Comparison of ENCODE assay signal across 8 mouse cellular contexts in the genomic region with DNA sequence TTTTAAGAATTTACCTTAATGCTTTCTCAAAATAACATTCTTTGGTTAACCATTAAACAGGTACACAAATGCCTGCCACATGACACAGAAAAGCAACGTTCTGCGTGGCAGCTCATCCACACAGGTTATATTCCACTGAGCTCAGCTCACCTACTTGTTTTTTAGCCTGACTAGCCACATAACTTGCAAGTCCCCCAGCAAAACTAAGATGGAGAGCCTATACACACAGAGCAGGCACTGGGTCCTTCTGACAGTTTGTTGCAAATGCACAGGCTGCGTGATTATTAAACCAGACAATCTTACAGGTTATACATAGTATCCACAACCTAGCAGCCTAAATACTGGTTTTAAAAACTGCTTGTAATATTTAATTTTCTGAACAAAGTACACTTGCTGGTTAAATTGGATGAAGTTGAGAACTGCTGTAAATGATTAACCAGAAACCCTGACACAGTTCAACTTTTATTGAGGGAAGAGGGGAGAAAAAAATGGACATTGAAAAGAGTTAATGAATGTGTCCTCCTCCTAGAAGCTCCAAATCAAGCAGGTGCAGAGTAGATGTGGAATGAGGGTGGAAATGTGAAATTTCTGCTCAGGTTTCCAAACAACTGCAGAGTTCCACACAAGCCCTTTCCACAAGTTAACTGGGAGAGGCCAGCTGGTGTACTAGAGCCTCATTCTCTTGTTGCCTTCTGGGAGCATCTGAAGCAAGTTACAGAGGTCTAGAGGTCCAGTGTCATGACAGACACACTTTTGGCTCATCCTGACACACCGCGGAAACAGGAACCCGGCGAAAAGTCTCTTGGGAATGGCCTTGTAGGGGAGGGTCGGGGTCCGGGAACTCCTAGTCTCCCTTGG. TPM values are rescaled to one million over a fixed set of nuclear protein-coding genes. Genes with fewer than 3 reads are reported as not detected.
DNase-seq lines count a peak whose midpoint lies in the region; ATAC-seq and TF ChIP-seq lines count a peak whose summit lies in the region.

No protein-coding gene starts in this region.

- peaks cover 10% of the 10 kb centered on the region for H3K4me1 ChIP-seq in lung, embryonic 16.5 days (replicated peaks; ENCODE audit: control insufficient read depth, insufficient read depth, low read length)
- H3K4me1 ChIP-seq in forebrain, postnatal 0 days (ENCODE audit: insufficient read depth): peaks cover 9% of the 10 kb centered on the region
- H3K4me1 ChIP-seq in limb, embryonic 10.5 days: peaks cover 11% of the 10 kb centered on the region
- H3K4me1 ChIP-seq in stomach, embryonic 14.5 days (ENCODE audit: control insufficient read depth, insufficient read depth, low read length): peaks cover 6% of the 10 kb centered on the region; the same call in 1 of the 2 replicates

- H3K4me3 ChIP-seq in lung, embryonic 16.5 days (ENCODE audit: low read length): peak overlapping the region; percentile 77
- H3K4me3 ChIP-seq in forebrain, postnatal 0 days (ENCODE audit: low read depth, low read length): peak overlapping the region; percentile 61
- peak overlapping the region; percentile 89 for H3K4me3 ChIP-seq in limb, embryonic 10.5 days
- H3K4me3 ChIP-seq in stomach, embryonic 14.5 days (ENCODE audit: low read depth, low read length): peak overlapping the region; percentile 73

- H3K27ac ChIP-seq in lung, embryonic 16.5 days (ENCODE audit: low read length): peak overlapping the region; percentile 72
- peak overlapping the region; percentile 5; the same call in 1 of the 2 replicates for H3K27ac ChIP-seq in forebrain, postnatal 0 days (ENCODE audit: low read depth, low read length)
- H3K27ac ChIP-seq in limb, embryonic 10.5 days: peak overlapping the region; percentile 95; the same call in 1 of the 2 replicates
- peak overlapping the region; percentile 72; the same call in 1 of the 2 replicates for H3K27ac ChIP-seq in stomach, embryonic 14.5 days (ENCODE audit: low read length)

- TF ChIP-seq CTCF in forebrain, postnatal 0 days (IDR thresholded peaks at IDR 0.05; ENCODE audit: low read depth): no peak

- no peak for DNase-seq in lung, adult 18-20 months
- DNase-seq in forebrain, postnatal 0 days: no peak
- DNase-seq in limb, embryonic 10.5 days (ENCODE audit: low spot score): no peak
- DNase-seq in left cerebral cortex, adult 9 months (ENCODE audit: low spot score in 2 of 2): no peak
- no peak for DNase-seq in cerebellum, adult 18-20 months
- DNase-seq in testis, postnatal 10 days (ENCODE audit: low spot score): no peak

- WGBS in lung, embryonic 16.5 days: 22% methylated on average over 9 of the region's 9 CpGs
- 30% methylated on average over 9 of the region's 9 CpGs for WGBS in forebrain, postnatal 0 days
- WGBS in limb, embryonic 10.5 days: 31% methylated on average over 9 of the region's 9 CpGs
- 25% methylated on average over 9 of the region's 9 CpGs for WGBS in stomach, embryonic 14.5 days

- H3K4me2 ChIP-seq in lung, embryonic 16.5 days (ENCODE audit: low read depth, low read length): peak overlapping the region; percentile 78
- H3K4me2 ChIP-seq in forebrain, postnatal 0 days (ENCODE audit: low read depth): peak overlapping the region; percentile 85
- peak overlapping the region; percentile 48 for H3K4me2 ChIP-seq in stomach, embryonic 14.5 days (replicated peaks; ENCODE audit: low read depth, low read length)

- H3K36me3 ChIP-seq in lung, embryonic 16.5 days (ENCODE audit: control insufficient read depth, insufficient read depth, low read length): peaks cover 2% of the 10 kb centered on the region
- no peaks in the 10 kb centered on the region for H3K36me3 ChIP-seq in forebrain, postnatal 0 days (ENCODE audit: insufficient read depth)
- H3K36me3 ChIP-seq in limb, embryonic 10.5 days: peaks cover 12% of the 10 kb centered on the region
- H3K36me3 ChIP-seq in stomach, embryonic 14.5 days (ENCODE audit: control insufficient read depth, insufficient read depth, low read length): peaks cover 9% of the 10 kb centered on the region

- H3K9me3 ChIP-seq in lung, embryonic 16.5 days (ENCODE audit: control insufficient read depth, low read length): no peaks in the 10 kb centered on the region
- no peaks in the 10 kb centered on the region for H3K9me3 ChIP-seq in forebrain, postnatal 0 days (ENCODE audit: low read length)
- H3K9me3 ChIP-seq in limb, embryonic 10.5 days (replicated peaks): no peaks in the 10 kb centered on the region
- no peaks in the 10 kb centered on the region for H3K9me3 ChIP-seq in stomach, embryonic 14.5 days (ENCODE audit: control insufficient read depth, low read depth, low read length)

- H3K9ac ChIP-seq in lung, embryonic 16.5 days (ENCODE audit: low read length): peak overlapping the region; percentile 55; the same call in 1 of the 2 replicates
- peak overlapping the region; percentile 82; the same call in 1 of the 2 replicates for H3K9ac ChIP-seq in forebrain, postnatal 0 days
- no peak overlapping the region for H3K9ac ChIP-seq in stomach, embryonic 14.5 days (replicated peaks; ENCODE audit: low read depth, low read length)

- no peaks in the 10 kb centered on the region for H3K27me3 ChIP-seq in lung, embryonic 16.5 days (ENCODE audit: control insufficient read depth, insufficient read depth, low read depth, low read length)
- no peaks in the 10 kb centered on the region for H3K27me3 ChIP-seq in forebrain, postnatal 0 days (ENCODE audit: insufficient read depth, low read length)
- no peaks in the 10 kb centered on the region for H3K27me3 ChIP-seq in limb, embryonic 10.5 days (ENCODE audit: low read depth, poor library complexity, severe bottlenecking)
- no peaks in the 10 kb centered on the region for H3K27me3 ChIP-seq in stomach, embryonic 14.5 days (ENCODE audit: control insufficient read depth, insufficient read depth, low read length)

- ATAC-seq in lung, embryonic 16.5 days (ENCODE audit: low read depth): no peak; the same call in 1 of the 2 replicates
- no peak; the same call in 1 of the 2 replicates for ATAC-seq in forebrain, postnatal 0 days
- ATAC-seq in stomach, embryonic 14.5 days (ENCODE audit: insufficient number of reproducible peaks, insufficient read depth, low FRiP score, low read depth): peak; percentile 4; the same call in 1 of the 2 replicates

RNA-seq across cellular contexts. Expression of a gene that starts 0.6 kb away (rescaled TPM):
- 333 and 349 TPM in 2 replicates for polyA plus RNA-seq in lung, embryonic 16.5 days (2015; fragmentation: Nextera tagmentation; extraction: Ambion mirVana)
- 159 and 207 TPM in 2 replicates for total RNA-seq in forebrain, postnatal 0 days (2014; rRNA removed)
- 224 and 256 TPM in 2 replicates for polyA plus RNA-seq in forebrain, postnatal 0 days (2015; fragmentation: Nextera tagmentation; extraction: Ambion mirVana)
- polyA plus RNA-seq in limb, embryonic 10.5 days (2016; fragmentation: Nextera tagmentation; extraction: Ambion mirVana): 309 and 315 TPM in 2 replicates
- polyA plus RNA-seq in stomach, embryonic 14.5 days (2014; fragmentation: Nextera tagmentation; extraction: Ambion mirVana): 377 and 379 TPM in 2 replicates

Comparison
In these comparisons a context has a peak if more than half of its experiments do, and no peak if none do; other contexts are left out.
1. H3K27ac ChIP-seq: peak in every context shown above with its lines; median percentile 95 in limb, embryonic 10.5 days; 72 in lung, embryonic 16.5 days; 72 in stomach, embryonic 14.5 days; 5 in forebrain, postnatal 0 days.